Mouse (Mus musculus): ENCODE data around the gene Adam19. TPM values are rescaled to one million over a fixed set of nuclear protein-coding genes. Genes with fewer than 3 reads are reported as not detected.

Gene Adam19
- polyA plus RNA-seq (2014; fragmentation: Illumina TruSeq; extraction: RNeasy Lipid Tissue Mini Kit (QIAGEN cat#74804); ENCODE audit: low read depth, low replicate concordance): 6.3 TPM

GRCm38 (mm10) chr11:46055896-46056769 lies at the start of gene Adam19:
Adam19 (plus strand) TSS chr11:46055992.

GRCm38 (mm10) chr11:46052105-46052659 lies 3.6 kb upstream of the Adam19 start, which contains the start of gene Gm12166:
Gm12166 (minus strand) TSS chr11:46052321.

GRCm38 (mm10) chr11:46165866-46166585 lies 110.2 kb downstream of the Adam19 start, which contains the start of gene Nipal4:
Nipal4 (minus strand) TSS chr11:46166508.

Other genes starting within 250 kb of the Adam19 start
- gene Clint1, start 203.9 kb upstream of the Adam19 start, polyA plus RNA-seq (2014; fragmentation: Illumina TruSeq; extraction: RNeasy Lipid Tissue Mini Kit (QIAGEN cat#74804); ENCODE audit: low read depth, low replicate concordance): 128 TPM
- gene Lsm11, start 111.1 kb upstream of the Adam19 start, polyA plus RNA-seq (2014; fragmentation: Illumina TruSeq; extraction: RNeasy Lipid Tissue Mini Kit (QIAGEN cat#74804); ENCODE audit: low read depth, low replicate concordance): 1.9 TPM
- gene Thg1l, start 100.5 kb upstream of the Adam19 start, polyA plus RNA-seq (2014; fragmentation: Illumina TruSeq; extraction: RNeasy Lipid Tissue Mini Kit (QIAGEN cat#74804); ENCODE audit: low read depth, low replicate concordance): 10.0 TPM
- 1.9 TPM for gene Sox30, start 75.7 kb upstream of the Adam19 start, polyA plus RNA-seq (2014; fragmentation: Illumina TruSeq; extraction: RNeasy Lipid Tissue Mini Kit (QIAGEN cat#74804); ENCODE audit: low read depth, low replicate concordance)
- 1.3 TPM for gene Gm12166, start 3.7 kb upstream of the Adam19 start, polyA plus RNA-seq (2014; fragmentation: Illumina TruSeq; extraction: RNeasy Lipid Tissue Mini Kit (QIAGEN cat#74804); ENCODE audit: low read depth, low replicate concordance)
- gene Nipal4, start 110.5 kb downstream of the Adam19 start, polyA plus RNA-seq (2014; fragmentation: Illumina TruSeq; extraction: RNeasy Lipid Tissue Mini Kit (QIAGEN cat#74804); ENCODE audit: low read depth, low replicate concordance): 2.9 TPM
- gene Fndc9, start 179.5 kb downstream of the Adam19 start, polyA plus RNA-seq (2014; fragmentation: Illumina TruSeq; extraction: RNeasy Lipid Tissue Mini Kit (QIAGEN cat#74804); ENCODE audit: low read depth, low replicate concordance): not detected